Mouse (Mus musculus) small intestine, adult 2 months (tissue): Measurements from ENCODE around the gene Degs1.

Experiments
- CTCF ChIP-seq: fragments of 200-500 bp; IDR thresholded peaks from 2 replicates; pipeline ENCODE4 v1.5.1; 2012; ENCODE audit warnings: low read depth, mild to moderate bottlenecking, control low read depth, inconsistent platforms, low read length, moderate library complexity, mixed read lengths; ENCODE audit not compliant: insufficient replicate concordance, insufficient read length; ENCODE audit errors: extremely low read depth
- POLR2A ChIP-seq: fragments of 200-500 bp; IDR thresholded peaks from 2 replicates; pipeline ENCODE4 v1.6.1; 2012; ENCODE audit warnings: low read depth, mild to moderate bottlenecking, control low read depth, inconsistent platforms, low read length, moderate library complexity

DNA sequence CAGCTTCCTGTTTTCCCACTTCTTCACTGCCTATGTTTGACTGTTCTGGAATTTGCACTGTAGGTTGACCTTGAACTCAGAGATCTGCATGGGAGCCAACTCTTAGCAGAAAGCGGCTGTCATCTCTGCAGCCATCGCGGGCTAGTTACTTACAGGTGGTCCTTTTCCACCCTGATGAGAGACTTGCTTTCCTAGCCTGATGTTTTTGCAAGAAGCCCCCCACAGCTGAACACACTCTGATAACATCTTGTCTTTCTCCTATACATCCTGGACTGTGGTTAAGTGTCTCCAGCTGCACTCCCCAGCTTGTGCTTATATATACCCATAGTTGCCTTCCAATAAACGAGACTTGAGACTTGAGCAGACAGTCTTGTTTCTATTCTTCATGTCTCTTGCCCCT, 9.7 kb upstream of the Degs1 start:
- TF ChIP-seq POLR2A (no peak), CTCF (no peak)
